Mouse (Mus musculus): Measurements from ENCODE around the gene Adk. TPM values are rescaled to one million over a fixed set of nuclear protein-coding genes. Genes with fewer than 3 reads are reported as not detected.
"Not testable (repeated sequence)": the region's sequence is repeated elsewhere in the genome, so short reads cannot be mapped to it uniquely, and the experiment has no call there.

Gene Adk
- total RNA-seq, 2 experiments from 2014 or later = 100 to 104 TPM

- peak; percentile 55 for ATAC-seq (replicated peaks; ENCODE audit: poor library complexity)
Measured at GRCm38 (mm10) chr14:21062766-21063513, 10.6 kb downstream of the Adk start.

GRCm38 (mm10) chr14:21064321-21064720 lies 11.9 kb downstream of the Adk start:
- ATAC-seq (replicated peaks; ENCODE audit: poor library complexity) = peak; percentile 46; the same call in 1 of the 2 replicates

- ATAC-seq (replicated peaks; ENCODE audit: poor library complexity) = 0 out of 2 replicates have a peak, but pooled peaks have one; percentile 40
Measured at GRCm38 (mm10) chr14:21065490-21066162, 13.3 kb downstream of the Adk start.

GRCm38 (mm10) chr14:21069594-21069993 lies 17.2 kb downstream of the Adk start:
- ATAC-seq (replicated peaks; ENCODE audit: poor library complexity) = peak; percentile 53; the same call in 1 of the 2 replicates

- peak; percentile 55 for ATAC-seq (replicated peaks; ENCODE audit: poor library complexity)
Measured at GRCm38 (mm10) chr14:21073981-21074380, 21.6 kb downstream of the Adk start.

- peak; percentile 35 for ATAC-seq (replicated peaks; ENCODE audit: poor library complexity)
Measured at GRCm38 (mm10) chr14:21074398-21075320, 22.3 kb downstream of the Adk start.

GRCm38 (mm10) chr14:21075751-21076500 lies 23.6 kb downstream of the Adk start:
- ATAC-seq (replicated peaks; ENCODE audit: poor library complexity) = peak; percentile 73

- ATAC-seq (replicated peaks; ENCODE audit: poor library complexity) = no peak
Measured at GRCm38 (mm10) chr14:21076501-21077194, 24.3 kb downstream of the Adk start.

- ATAC-seq (replicated peaks; ENCODE audit: poor library complexity) = no peak
Measured at GRCm38 (mm10) chr14:21077939-21078338, 25.6 kb downstream of the Adk start.

GRCm38 (mm10) chr14:21078511-21078910 lies 26.1 kb downstream of the Adk start:
- no peak for ATAC-seq (replicated peaks; ENCODE audit: poor library complexity)

GRCm38 (mm10) chr14:21082823-21083222 lies 30.4 kb downstream of the Adk start:
- ATAC-seq (replicated peaks; ENCODE audit: poor library complexity) = no peak

GRCm38 (mm10) chr14:21085666-21086065 lies 33.3 kb downstream of the Adk start:
- no peak for ATAC-seq (replicated peaks; ENCODE audit: poor library complexity)

- no peak for ATAC-seq (replicated peaks; ENCODE audit: poor library complexity)
Measured at GRCm38 (mm10) chr14:21086106-21086505, 33.7 kb downstream of the Adk start.

GRCm38 (mm10) chr14:21086827-21087351 lies 34.5 kb downstream of the Adk start:
- ATAC-seq (replicated peaks; ENCODE audit: poor library complexity) = no peak

GRCm38 (mm10) chr14:21087390-21088060 lies 35.2 kb downstream of the Adk start:
- ATAC-seq (replicated peaks; ENCODE audit: poor library complexity) = no peak

- ATAC-seq (replicated peaks; ENCODE audit: poor library complexity) = no peak
Measured at GRCm38 (mm10) chr14:21088731-21089130, 36.4 kb downstream of the Adk start.

- peak; percentile 88 for ATAC-seq (replicated peaks; ENCODE audit: poor library complexity)
Measured at GRCm38 (mm10) chr14:21090400-21090799, 38.0 kb downstream of the Adk start.

GRCm38 (mm10) chr14:21090930-21091486 lies 38.6 kb downstream of the Adk start:
- ATAC-seq (replicated peaks; ENCODE audit: poor library complexity) = no peak

GRCm38 (mm10) chr14:21094161-21094560 lies 41.8 kb downstream of the Adk start:
- ATAC-seq (replicated peaks; ENCODE audit: poor library complexity) = not testable (repeated sequence)

Measured in megakaryocyte progenitor cell, adult 5-6 weeks (primary cell).